Mouse (Mus musculus): ENCODE measurements around the gene Camk2n2. TPM values are rescaled to one million over a fixed set of nuclear protein-coding genes. Genes with fewer than 3 reads are reported as not detected.

The Camk2n2 gene
- polyA plus RNA-seq (2012; rRNA removed), result 120 and 138 TPM in 2 replicates

DNA sequence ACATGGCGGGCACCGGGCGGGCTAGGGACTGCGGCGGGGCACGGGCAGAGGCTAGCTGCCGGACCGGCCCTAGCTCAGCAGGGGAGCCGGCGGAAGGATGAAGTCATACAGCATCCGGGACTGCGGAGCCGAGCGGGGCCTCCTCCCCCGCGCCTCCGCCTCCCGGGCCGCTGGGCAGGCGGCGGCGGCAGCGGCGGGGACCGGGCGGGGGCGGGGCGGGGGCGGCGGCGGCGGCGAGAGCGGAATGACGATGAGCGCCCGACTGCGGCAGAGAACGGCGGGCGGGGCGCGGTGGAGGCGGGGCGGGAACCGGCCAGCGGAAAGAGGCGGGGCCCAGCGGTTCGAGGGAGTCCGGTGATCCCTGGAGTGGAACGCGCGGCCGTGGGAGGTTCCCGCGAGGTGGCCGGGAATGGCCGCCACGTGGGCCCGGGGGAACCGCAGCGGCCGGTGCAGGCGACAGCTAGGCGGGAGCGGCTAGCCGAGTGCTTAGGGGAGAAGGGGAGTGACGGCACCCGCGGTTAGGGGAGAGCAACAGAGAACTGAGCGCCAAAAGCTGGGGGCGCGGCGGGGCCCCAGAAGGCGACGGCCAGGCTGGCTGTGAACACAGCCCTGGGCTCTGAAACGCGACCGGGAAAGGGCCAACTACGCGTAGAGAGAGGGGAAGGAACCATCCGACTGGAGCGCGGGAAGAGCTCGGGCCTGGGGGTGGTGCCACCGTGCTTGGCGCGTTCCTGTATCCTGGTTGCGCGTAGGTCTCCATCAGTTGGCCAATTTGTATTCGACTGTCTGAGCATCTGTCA is at the start of gene Camk2n2:
TSS of gene Camk2n2 (minus strand) at position 97 of the 800 bp plus-strand sequence.

DNA sequence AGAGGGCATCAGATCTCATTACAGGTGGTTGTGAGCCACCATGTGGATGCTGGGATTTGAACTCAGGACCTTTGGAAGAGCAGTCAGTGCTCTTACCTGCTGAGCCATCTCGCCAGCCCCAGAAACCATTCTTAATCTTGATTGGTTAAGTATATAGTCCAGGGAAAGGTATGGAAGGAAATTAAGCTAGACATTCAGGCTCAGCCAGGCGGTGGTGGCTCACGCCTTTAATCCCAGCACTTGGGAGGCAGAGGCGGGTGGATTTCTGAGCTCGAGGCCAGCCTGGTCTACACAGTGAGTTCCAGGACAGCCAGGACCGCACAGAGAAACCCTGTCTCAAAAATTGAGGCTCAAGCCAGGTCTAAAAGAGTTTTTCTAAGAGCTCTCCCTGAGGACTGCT is 46.9 kb upstream of the Camk2n2 start, which contains the start of gene Eif4g1:
TSS of gene Eif4g1 (plus strand) at position 301 of the 400 bp plus-strand sequence.

DNA sequence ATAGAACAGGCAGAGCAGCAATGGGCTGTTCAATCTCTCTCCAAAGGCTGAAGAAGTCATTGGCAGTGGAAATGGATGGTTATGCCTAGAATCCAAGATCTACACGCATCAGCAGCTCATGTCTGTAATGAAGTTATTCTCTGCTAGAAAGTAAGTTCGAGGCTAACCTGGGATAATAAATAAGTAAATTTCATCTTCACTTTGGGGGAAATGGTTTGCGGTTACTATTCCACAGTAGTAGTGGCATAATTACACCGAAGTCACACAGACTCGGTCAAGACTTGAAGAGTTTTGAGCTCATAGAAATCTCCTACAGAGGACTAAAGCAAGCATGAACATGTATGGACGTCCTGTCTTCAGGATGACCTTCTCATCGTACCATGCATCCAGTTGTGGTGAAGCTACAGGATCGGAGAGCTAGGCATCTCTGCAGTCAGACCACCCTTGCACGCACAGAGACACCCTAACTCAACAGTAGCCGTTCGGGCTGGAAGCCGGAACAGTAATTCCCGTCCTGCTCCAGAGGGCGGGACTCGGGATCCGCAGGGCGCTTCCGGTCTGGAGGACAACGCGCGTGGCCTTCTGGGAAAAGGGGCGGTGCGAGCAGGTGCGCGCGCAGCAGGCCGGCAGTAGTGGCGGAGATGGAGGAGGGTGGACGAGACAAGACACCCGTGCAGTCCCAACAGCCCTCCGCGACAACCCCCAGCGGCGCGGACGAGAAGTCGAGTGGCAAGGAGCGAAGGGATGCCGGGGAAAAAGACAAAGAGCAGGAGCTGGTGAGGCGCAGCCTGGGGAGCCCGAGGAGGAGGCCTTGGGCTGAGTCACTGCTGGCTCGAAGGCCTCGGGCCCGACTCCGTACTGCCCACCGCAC is 30.2 kb upstream of the Camk2n2 start, which contains the start of gene Psmd2:
TSS of gene Psmd2 (plus strand) at position 577 of the 871 bp plus-strand sequence.

DNA sequence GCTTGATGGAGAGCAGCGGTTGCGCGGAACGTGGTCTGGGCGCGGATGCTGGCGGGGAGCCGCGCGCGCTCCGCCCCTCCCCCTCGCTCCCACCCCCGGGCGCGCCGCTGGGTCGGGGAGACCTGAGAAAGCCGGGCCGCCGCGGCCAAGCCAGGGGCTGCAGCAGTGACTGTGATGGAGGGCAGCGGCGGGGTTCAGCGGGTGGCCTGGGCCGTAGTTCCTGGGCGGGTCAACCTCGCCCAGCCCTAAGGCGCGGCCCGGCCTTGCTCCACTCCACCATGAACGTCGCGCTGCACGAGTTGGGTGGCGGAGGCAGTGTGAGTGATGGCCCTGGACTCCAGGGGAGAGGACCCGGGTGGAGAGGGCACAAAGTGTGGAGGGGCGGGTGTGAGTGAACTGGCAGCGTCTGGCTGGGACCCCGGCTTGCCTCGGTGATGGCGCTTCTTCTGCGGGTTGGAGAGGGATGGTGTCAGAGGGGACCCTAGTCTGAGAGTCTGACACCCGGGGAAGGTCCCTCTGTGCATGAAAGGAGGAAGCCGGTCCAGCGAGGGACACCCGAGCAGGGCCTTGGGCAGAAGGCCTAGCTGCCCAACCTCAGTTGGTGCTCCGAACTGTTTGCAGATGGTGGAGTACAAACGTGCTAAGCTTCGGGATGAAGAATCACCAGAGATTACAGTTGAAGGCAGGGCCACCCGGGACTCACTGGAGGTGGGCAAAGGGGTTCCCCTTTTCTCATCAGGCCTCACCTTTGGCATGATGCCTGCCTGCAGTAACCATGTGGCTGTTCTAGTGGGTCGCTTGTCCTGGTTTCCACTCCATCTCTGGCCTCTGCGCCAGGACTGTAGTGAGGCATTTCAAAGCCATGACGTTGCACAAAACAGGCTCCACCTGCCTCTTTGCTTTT is 8.9 kb upstream of the Camk2n2 start, which contains the start of gene Ece2:
TSS of gene Ece2 (plus strand) at position 98 of the 904 bp plus-strand sequence.

DNA sequence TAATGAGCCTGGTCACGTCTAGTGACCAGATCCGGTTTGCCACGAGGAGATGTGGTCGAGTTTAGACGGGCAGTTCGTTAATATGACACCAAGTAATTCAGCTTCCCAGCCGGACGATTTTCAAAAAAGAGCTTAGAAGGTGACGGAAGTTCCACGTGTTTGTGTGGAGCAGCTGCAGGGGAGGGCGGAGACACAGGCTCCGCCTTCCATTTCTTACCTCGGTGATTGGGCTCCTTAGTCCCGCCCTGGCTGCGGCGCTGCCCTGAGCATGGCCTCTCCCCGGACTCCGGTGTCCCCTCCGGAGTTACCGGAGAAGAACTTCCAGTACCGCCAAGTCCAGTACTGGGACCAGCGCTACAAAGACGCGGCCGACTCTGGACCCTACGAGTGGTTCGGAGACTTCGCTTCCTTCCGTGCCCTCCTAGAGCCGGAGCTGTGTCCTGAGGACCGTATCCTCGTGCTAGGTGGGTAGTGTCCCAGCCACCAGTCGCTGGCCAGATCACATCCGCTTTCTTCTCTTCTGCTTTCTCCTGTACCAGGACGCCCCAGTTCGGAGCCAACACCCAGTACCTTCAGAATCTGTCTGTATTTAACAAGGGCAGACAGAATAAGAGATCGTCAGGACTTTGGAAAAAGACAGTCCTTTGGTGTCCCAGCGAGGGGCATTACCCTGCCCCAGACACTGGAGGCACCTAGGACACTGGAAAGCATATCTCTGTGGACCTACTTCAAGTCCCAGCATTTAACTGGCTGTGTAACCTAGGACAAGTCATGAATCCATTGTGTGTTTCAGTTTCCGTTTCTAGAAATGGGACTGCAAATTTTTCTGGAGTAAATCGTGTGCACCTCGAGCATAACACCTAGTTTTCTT is 9.5 kb downstream of the Camk2n2 start, which contains the start of the genes Eef1akmt4, Gm49333 and Alg3:
TSS of gene Eef1akmt4 (plus strand) at position 237 of the 871 bp plus-strand sequence.
TSS of gene Gm49333 (plus strand) at position 254 of the 871 bp plus-strand sequence.
TSS of gene Alg3 (minus strand) at position 379 of the 871 bp plus-strand sequence.

DNA sequence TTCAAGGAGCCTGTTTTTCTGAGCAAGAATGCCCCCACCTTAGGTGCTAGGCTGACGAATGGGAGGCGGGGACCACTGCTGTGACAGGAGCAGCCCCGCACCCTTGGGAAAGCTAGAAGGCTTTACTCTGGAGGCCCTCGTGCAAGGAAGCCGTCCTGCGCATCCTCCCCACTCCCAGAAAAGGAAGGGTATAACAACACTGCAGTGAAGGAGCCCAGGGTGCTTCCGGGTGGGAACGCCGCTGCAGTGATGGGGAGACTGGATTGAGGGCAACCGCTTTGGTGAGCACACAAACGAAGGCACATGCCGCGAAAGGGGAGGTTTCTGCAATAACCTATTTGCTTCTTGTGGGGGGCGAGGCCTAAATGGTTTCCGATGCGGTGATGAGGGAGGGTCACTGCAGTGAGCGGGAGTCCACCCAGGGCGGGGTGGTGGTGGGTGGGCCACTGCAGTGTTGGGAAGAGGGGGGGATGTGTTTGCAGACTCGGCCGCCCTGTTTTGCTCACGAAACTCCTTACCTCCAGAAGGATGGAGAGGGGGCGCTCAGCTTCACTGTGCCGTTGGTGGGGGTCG is 31.6 kb downstream of the Camk2n2 start, which contains the start of gene Vwa5b2:
TSS of gene Vwa5b2 (plus strand) at position 106 of the 573 bp plus-strand sequence.

Other genes starting within 250 kb of the Camk2n2 start
- 314 and 317 TPM in 2 replicates for gene Abcc5, start 194.9 kb downstream of the Camk2n2 start, polyA plus RNA-seq (2012; rRNA removed)
- 53.5 and 54.5 TPM in 2 replicates for gene Eif2b5, start 122.5 kb downstream of the Camk2n2 start, polyA plus RNA-seq (2012; rRNA removed)
- 46.6 and 54.8 TPM in 2 replicates for gene Dvl3, start 104.3 kb downstream of the Camk2n2 start, polyA plus RNA-seq (2012; rRNA removed)
- 1,387 and 1,451 TPM in 2 replicates for gene Ap2m1, start 85.8 kb downstream of the Camk2n2 start, polyA plus RNA-seq (2012; rRNA removed)
- 70.8 and 74.8 TPM in 2 replicates for gene Abcf3, start 72.7 kb downstream of the Camk2n2 start, polyA plus RNA-seq (2012; rRNA removed)
- gene Vwa5b2, start 31.8 kb downstream of the Camk2n2 start, polyA plus RNA-seq (2012; rRNA removed), result 54.7 and 55.0 TPM in 2 replicates
- gene Eef1akmt4, start 9.7 kb downstream of the Camk2n2 start, polyA plus RNA-seq (2012; rRNA removed), result 6.6 and 7.1 TPM in 2 replicates
- gene Gm49333, start 9.7 kb downstream of the Camk2n2 start, polyA plus RNA-seq (2012; rRNA removed), result not detected in 2 replicates
- gene Alg3, start 9.6 kb downstream of the Camk2n2 start, polyA plus RNA-seq (2012; rRNA removed), result 16.5 and 18.6 TPM in 2 replicates
- gene Ece2, start 8.5 kb upstream of the Camk2n2 start, polyA plus RNA-seq (2012; rRNA removed), result 35.4 and 35.7 TPM in 2 replicates
- 232 and 236 TPM in 2 replicates for gene Psmd2, start 30.4 kb upstream of the Camk2n2 start, polyA plus RNA-seq (2012; rRNA removed)
- gene Eif4g1, start 47.0 kb upstream of the Camk2n2 start, polyA plus RNA-seq (2012; rRNA removed), result 202 and 210 TPM in 2 replicates
- gene Fam131a, start 72.0 kb upstream of the Camk2n2 start, polyA plus RNA-seq (2012; rRNA removed), result 85.0 and 85.2 TPM in 2 replicates
- gene Polr2h, start 96.4 kb upstream of the Camk2n2 start, polyA plus RNA-seq (2012; rRNA removed), result 67.6 and 70.6 TPM in 2 replicates
- gene Clcn2, start 96.5 kb upstream of the Camk2n2 start, polyA plus RNA-seq (2012; rRNA removed), result 70.5 and 74.5 TPM in 2 replicates
- 24.4 and 26.3 TPM in 2 replicates for gene Chrd, start 111.8 kb upstream of the Camk2n2 start, polyA plus RNA-seq (2012; rRNA removed)
- gene Thpo, start 113.2 kb upstream of the Camk2n2 start, polyA plus RNA-seq (2012; rRNA removed), result 4.2 and 4.4 TPM in 2 replicates

Data from central nervous system, embryonic 18 days (tissue).